Mouse (Mus musculus) gastrocnemius, adult 18-20 months (tissue): ENCODE measurements around the gene Tspan14. TPM values are rescaled to one million over a fixed set of nuclear protein-coding genes. Genes with fewer than 3 reads are reported as not detected.
A peak's percentile ranks its signal among the peaks of the same experiment; 100 is the strongest.

Experiments
- DNase-seq: peaks from one replicate; pipeline ENCODE4 v3.0.0; 2021; ENCODE audit warnings: low spot score
- total RNA-seq, 2 experiments: library from RNA; stranded (reverse); gene quantifications; 2 replicates each; pipeline ENCODE4 v1.2.3; 2021

The Tspan14 gene
- total RNA-seq, 2 experiments from 2014 or later, result 10.6 to 13.1 TPM

GRCm38 (mm10) chr14:40919521-40919920, 47.1 kb downstream of the Tspan14 start:
- no peak for DNase-seq

- DNase-seq, result no peak
Measured at GRCm38 (mm10) chr14:40918477-40918876, 48.1 kb downstream of the Tspan14 start.

DNA sequence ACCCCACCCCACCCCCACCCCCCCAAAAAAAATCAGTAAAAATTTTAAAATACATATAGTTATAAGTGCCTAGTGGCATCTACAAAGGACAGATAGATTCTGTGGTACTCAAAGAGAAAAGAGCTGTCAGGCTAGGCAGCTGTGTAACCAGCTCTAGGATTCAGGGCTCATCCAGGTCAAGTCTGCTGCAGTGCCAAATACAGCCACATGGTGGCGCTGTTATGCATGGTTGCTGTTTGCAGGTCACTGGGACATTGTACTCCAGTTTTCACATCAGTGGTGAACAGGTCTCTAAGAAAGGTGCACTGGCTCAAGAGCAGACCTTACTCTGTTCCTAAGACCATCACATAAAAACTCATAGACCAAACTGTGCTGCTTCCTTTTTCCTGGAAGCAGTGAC, 49.0 kb downstream of the Tspan14 start:
- DNase-seq, result peak; percentile 94

DNA sequence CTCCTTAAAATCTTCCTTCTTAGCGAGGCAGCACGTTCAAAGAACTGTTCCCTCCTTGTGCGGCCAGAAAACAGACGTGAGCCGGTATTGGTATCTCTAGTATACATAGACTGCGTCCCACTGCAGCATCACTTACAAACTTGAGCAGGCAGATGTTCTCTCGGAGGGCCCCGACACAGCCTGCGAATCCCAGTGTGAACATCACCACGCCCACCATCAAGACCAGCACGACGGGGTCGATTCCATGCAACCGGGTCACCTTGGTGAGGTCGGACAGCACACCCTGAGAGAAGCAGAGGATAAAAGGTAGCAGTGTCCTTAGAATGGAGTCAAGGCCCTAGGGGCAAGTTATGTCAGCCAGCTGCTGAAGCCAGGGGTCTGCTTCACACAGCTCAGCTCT, 49.9 kb downstream of the Tspan14 start:
- no peak for DNase-seq

- DNase-seq, result no peak
Measured at GRCm38 (mm10) chr14:40915838-40916237, 50.8 kb downstream of the Tspan14 start.

DNA sequence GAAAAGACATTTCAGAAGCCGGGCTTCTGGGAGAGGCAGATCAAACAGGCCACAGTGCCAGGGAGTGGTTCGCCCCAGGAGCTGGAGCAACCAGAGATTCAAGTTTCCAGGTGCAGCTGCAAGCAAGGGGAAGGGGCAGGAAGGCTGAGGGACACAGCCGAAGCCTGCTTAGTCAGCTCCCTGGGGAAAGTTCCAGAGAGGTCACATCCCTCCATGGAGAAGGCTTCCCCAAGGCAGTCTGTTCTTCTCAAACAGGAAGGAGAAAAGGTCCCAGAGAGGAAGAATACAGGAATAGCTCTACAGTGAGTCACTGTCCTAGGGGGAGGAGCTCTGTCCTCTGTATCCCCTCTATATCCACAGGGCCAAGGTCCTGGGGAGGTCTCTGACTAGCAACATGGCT, 51.9 kb downstream of the Tspan14 start:
- DNase-seq, result peak; percentile 29

GRCm38 (mm10) chr14:40913709-40914108, 52.9 kb downstream of the Tspan14 start:
- no peak for DNase-seq

DNA sequence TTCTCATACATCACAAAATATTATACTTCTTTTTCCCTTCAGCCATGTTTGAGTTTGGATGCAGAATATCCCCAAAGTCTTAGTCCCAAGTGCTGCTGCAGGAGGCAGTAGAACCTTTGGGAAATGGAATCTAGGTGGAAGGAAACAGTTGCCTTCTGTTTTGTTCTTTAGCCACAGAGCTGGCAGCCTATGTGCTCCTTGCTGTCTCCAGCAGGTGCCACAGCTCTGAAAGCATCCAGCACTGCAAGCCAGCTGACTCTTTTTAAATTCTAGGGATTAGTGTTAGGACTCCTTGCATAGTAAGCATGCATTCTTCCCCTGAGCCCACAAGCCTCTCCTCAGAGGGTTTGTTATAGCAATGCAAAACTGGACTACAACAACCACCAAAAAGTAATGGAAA, 55.1 kb downstream of the Tspan14 start:
- no peak for DNase-seq

DNA sequence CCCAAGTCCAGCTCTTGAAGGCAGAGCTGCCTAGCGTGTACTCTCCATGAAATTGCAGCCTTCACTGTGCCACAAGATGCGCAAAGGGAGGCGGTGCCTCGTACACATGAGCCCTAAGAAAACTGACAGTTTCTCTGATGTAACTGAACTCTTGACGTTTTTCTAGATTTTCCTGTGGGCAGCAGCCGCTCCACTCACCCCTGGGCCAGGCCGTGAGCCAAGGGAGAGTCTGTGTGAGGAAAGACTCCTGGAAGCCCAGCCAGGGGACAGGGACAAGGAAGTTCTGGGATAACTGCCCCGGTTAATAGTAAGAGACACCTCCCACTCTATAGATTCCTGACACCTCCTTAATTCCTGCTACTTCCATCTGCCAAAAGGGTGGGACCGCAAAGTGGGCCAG, 57.8 kb downstream of the Tspan14 start:
- DNase-seq, result no peak

DNA sequence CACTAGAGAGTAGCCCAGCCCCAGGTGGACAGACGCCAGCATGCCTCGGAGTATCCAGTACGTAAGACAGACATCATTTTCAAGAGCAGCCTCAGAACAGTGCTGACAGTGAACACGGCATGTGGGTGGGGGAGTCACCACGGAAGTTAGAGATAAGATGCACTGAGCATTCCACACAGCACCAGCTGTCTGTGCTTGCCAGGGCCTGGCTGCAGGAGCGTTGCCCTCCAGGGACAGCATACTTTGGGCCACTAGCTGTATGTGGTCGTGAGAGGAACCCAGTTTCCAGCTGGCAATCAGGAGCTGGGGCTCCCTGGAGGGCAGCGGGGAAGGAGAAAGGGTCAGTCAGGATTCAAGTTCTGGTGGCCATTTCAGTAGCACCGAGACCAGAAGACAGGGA, 59.8 kb downstream of the Tspan14 start:
- DNase-seq, result no peak

- no peak for DNase-seq
Measured at GRCm38 (mm10) chr14:40905813-40906212, 60.8 kb downstream of the Tspan14 start.

DNA sequence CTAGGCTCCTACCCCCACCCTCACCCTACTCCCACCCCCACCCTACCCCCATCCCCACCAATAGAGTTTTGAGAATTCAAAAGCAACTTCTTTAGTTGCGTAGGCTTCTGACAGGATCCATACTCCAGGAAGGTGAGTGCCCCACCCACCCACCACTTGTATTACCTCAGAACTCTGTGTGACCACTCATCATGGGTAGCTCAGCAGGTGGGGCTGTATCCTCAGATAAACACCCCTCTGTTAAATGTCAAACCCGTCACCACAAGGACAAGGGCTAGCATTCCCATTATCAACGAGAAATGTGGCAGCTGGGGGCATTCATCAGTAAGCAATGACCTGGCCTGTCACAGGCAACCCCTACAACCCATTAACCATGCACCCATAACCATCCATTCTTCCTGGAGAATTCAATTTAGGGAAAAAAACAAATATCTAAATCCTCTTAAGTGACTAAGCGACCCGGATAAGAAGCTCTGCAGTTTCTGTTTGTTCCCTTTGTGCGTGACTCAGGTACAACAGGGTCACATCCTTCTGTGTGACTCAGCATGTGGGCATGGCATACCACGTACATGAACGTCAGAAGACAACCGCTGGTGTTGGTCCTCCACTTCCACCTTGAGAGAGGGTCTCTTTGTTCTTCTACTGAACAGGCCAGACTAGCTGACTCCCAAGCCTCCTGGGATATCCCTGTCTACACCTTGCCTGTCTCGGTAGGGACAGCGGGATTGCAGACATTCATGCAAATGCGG, 64.1 kb downstream of the Tspan14 start:
- DNase-seq, result no peak

DNA sequence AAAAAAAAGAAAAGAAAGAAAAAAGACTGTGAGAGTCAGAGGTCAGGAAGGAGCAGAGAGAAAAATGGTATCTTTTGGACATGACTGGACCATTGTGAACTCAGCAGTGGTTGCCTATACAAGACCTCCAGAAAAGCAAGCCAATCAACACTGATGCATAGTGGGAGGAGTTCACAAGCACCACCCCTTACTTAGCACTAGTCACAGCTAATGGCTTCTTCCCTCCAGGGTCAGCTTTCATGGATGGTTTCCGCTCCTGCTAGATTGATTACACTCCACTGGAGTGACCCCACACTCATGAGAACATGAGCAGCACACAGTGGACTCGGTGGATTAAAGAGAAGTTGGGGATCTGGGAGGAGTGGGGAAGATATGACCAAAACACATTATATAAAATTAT, 66.3 kb downstream of the Tspan14 start:
- no peak for DNase-seq

- no peak for DNase-seq
Measured at GRCm38 (mm10) chr14:40897916-40898315, 68.7 kb downstream of the Tspan14 start.

GRCm38 (mm10) chr14:40895681-40896080, 70.9 kb downstream of the Tspan14 start:
- no peak for DNase-seq

DNA sequence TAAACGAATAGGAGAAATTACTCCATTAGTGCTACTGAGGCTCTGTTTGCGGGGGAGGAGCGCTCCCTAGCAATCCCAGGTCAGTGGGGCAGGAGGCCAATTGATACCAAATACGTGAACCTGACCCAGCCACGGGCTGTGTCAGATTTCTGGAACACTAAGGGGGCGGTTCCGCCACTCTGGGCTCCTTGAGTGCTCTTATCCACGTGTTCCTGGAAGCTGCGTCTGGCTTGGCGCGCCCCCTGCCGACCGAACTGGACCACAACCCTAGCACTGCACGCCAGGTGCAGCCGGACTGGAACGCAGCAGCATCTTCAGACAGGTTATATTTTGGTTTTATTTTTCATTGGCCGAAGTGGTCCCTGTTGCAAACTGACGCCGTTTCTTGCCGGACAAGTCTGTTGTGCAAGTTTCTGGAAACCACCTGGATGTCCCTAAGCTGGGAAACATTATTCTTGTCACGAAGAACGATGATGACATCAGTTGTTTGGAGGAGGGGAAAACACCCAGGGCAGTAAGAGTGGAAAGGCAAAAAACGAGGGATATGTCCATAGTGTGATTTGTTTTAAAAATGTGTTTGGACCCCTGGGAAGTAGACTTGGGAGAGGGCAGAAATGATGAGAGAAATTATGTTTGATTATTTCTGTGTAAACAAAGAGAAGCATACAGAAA, 71.9 kb downstream of the Tspan14 start:
- DNase-seq, result peak; percentile 79

- no peak for DNase-seq
Measured at GRCm38 (mm10) chr14:40893884-40894283, 72.7 kb downstream of the Tspan14 start.

DNA sequence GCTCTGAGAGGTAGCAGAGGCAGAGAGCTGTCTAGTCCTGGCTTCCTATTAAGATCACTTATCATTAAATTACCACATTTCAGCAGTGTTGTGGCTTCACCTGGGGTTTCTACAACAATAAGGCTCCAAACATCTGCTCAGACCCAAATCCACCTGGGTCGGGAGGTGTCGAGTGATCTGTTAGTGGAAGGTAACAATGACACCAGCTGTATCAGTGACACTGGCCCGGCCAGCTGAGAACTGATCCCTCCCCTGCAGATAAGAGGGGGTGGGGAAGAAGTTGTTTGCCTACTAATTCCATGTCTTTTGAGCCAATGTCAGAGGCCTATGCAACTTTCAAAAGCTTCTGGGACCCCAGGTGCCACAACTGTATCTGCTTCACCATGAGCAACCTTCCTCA, 73.4 kb downstream of the Tspan14 start, which contains the start of gene Sh2d4b:
Sh2d4b (minus strand) TSS at position 71 of the 400 bp plus-strand sequence.
- DNase-seq, result no peak

DNA sequence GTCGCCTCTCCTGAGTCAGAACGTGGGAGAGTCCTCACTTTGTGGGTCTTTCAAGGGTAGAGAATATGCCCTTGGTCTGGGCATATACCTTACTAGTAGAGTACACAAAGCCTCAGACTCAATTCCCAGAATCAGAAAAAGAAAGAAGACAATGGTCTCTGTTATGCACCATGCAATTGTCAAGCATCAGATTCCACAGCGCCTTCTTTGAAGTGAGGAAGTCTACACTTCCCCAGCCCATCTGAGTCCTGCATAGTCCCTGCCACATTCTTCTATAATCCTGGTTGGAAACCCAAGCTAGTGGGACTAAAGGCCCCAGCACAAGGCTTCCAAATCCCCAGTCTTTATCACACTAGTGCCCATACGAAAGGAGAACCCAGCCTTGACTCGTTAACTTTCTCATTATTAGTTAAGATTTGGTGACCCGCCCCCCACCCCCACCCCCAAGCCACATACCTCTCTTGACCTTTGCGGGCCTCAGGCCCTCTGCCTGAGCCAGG, 74.2 kb downstream of the Tspan14 start:
- no peak for DNase-seq

DNA sequence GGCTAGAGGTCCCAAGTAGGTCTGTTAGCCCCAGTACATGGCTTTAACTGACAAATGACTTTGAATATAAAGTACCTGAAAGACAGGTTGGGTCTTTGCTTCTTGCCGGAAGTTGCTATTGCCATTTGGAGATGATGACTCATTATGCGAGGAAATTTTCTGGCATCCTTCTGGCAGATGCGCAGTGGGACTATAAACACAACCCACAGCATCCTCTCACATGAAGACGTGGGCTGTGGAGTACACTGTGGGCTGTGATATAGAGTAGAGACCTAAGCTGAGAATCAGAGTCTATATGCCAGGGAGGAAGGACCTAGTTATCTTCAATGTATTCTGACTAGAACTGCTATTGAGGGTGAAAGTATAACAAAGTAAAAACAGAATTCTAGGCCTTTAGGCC, 75.1 kb downstream of the Tspan14 start:
- no peak for DNase-seq

DNA sequence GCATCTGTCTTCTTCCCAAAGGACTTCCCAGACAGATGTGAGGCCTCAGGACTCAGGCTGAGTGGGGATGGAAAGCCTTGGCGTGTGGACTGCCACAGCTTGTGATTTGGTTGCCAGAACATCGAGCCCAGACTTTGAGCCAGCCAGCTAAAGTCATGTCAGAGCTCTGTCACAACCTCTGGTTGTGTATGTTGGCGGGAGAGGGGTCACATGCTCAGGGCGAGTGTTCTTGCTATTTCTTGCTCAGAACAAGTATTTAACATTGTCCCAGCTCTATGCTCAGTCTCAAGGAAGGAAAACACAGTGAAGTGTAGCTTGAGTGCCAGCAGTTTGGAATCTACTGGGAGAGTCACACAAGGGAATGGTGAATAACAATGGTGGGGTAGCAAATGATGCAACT, 76.9 kb downstream of the Tspan14 start:
- DNase-seq, result peak; percentile 17

DNA sequence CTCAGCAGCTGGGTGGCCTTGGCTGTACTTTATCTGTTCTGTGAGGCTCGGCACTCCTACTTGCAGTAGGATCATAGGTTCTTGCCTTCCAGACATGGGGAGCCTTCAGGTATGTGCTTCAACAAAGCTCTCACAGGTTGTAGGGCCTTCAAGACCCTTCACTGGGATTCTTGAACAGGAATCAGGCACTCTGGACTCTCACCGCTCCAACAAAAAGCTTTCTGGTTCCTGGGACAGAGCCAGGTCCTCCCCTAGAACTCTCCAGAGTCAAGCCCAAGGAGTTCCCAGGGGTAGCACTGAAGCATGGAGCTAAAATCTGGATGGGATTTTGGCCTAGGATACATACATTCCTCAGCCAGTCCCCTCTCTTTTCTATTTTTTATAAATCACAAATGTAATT, 77.4 kb downstream of the Tspan14 start:
- DNase-seq, result no peak
